Mouse (Mus musculus) ovary, adult 2 months (tissue): ENCODE data around the gene Gm8082. TPM values are rescaled to one million over a fixed set of nuclear protein-coding genes. Genes with fewer than 3 reads are reported as not detected.

Experiments
- polyA plus RNA-seq: library from polyadenylated mRNA; depleted of rRNA; stranded (reverse); fragments of >200 nt; gene quantifications from 2 replicates; pipeline ENCODE4 v1.2.3, GENCODE M21; 2012; rRNA removed

Gm8082 gene
- polyA plus RNA-seq = not detected in 2 replicates

GRCm38 (mm10) chr14:42993524-42993923 lies at the start of gene Gm8082:
Gene Gm8082 (minus strand): TSS chr14:42993624.

GRCm38 (mm10) chr14:43015528-43015927 lies 22.1 kb upstream of the Gm8082 start, which contains the start of gene Gm10376:
Gene Gm10376 (minus strand): TSS chr14:43015628.

Other genes with a start within 250 kb of the Gm8082 start
- not detected in 2 replicates for gene Gm3015, start 224.8 kb downstream of the Gm8082 start, polyA plus RNA-seq
- not detected in 2 replicates for gene Gm10377, start 195.6 kb downstream of the Gm8082 start, polyA plus RNA-seq
- not detected in 2 replicates for gene Gm21977, start 140.1 kb downstream of the Gm8082 start, polyA plus RNA-seq
- gene Gm10376, start 22.0 kb upstream of the Gm8082 start, polyA plus RNA-seq = not detected in 2 replicates
- gene Gm8094, start 83.0 kb upstream of the Gm8082 start, polyA plus RNA-seq = not detected in 2 replicates
- not detected in 2 replicates for gene Gm8104, start 107.0 kb upstream of the Gm8082 start, polyA plus RNA-seq
- not detected in 2 replicates for gene Gm7233, start 186.2 kb upstream of the Gm8082 start, polyA plus RNA-seq
- not detected in 2 replicates for gene Gm8122, start 241.7 kb upstream of the Gm8082 start, polyA plus RNA-seq